Mouse (Mus musculus): ENCODE results near the gene Gm49359.
"Not testable (repeated sequence)": the region's sequence is repeated elsewhere in the genome, so short reads cannot be mapped to it uniquely, and the experiment has no call there.

Gm49359 gene
- long read RNA-seq, experiment 1, transcript Gm49359-201 (4 exons, 2,492 nt), result major isoform, 6 of 11 reads
- long read RNA-seq, experiment 1, partial matches to known transcripts, result 4 of 11 reads
- long read RNA-seq, experiment 1, other reads (novel, unspliced or antisense), result 1 of 11 reads
- long read RNA-seq, experiment 2, partial matches to known transcripts, result 0 of 9 reads
- long read RNA-seq, experiment 2, other reads (novel, unspliced or antisense), result 2 of 9 reads

DNA sequence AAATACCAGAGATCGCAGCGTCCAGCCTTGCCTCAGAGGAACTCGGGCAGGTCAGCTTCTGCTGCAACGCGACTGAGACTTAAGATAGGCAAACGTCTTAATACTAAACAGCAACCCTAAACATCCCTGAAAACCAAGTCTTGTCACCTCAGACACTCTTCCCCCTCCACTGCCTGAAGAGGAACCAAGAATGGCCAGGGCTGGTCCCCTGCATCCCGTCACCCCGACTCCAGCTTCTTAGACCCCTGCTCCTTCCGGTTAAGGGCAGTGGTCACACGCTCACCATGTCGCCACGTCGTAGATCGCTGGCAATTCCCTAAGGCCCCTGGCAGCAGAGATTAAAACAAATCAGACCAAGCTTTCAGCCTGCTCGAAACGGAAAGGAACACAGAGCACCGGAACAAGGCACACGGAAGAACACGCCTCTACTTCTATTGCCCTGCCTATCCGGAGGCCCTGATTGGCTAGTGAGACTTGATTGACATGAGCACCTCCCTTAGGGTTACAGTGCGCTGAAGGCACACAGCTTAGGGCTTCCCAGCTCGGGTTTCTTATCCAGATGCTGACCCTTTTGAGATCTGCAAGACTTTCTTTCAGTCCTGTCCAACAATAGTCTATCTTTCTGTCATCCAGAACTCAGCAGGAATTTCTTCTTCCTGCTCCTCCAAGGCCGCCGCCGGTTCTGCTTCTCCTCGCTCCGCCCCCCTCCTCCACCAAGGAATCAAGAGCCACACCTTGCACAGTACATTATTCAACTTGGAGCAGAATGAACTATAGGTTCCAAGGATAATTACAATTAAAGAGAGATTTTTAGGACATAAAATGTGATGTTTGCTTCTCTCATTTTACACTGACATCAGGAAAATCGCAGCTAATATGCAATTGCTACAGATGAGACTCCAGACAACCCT lies at the start of gene Gm49359:
Gene Gm49359, minus strand, starts transcription at position 409 of the 911 bp plus-strand sequence.
- intact Hi-C loops (cut with DNase I), result loop anchor here (10.0 kb wide), 1 partner anchor 388 kb away; the partner anchor contains the start of gene Fbp2

DNA sequence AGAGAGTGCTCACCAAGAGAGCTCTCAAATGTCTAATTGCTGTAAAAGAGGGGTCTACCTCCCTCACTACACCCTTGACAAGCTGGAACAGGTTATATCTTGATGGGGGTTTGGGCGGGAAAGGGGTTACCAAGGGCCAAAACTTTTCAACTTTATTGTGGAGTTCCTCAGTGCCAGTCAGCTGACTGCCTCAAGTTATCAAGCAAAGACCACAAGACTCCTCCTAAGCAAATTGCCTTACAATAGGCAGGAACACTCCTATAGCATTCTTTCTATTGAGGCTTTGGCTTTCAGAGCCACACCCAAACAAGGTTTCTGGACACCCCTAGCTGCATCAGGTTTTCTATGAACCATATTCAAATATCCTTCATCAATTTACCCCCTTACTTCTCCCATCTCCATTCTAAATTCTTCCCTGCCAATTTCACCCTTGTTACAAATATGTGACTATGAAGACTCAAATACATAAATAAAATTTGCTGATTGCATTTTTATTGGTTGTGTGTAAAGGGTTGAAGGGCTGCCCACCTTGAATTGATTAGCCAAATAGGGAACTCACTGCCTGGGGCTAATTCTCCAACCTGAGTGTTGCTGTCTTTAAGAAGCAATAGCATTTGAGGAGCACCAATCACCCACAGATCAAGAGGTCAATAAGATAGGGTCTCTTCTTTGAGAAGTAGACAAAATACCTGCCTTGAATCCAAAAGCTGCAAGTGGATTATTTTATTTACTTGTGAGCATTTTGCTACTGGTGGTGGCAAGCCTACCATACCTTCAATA lies 44.2 kb upstream of the Gm49359 start:
- intact Hi-C loops (cut with DNase I), result not testable (repeated sequence)

DNA sequence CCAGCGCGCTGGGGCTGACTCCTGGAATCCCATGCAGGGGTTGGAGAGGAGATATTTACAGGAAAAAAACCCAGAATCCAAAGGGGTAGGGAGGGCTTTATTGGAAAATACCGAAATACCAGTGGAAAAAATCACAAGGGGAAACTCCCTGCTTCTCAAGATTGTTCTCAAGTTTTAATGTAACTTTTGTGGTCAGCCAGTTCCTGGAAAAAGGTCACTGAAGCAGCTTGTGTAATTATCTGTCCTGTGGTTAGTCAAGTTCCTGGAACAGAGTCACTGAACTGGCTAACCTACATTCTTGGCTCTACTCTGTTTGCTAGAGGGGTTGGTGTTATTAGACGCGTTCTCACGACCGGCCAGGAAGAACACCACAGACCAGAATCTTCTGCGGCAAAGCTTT lies 6.0 kb upstream of the Gm49359 start:
- intact Hi-C loops (cut with DNase I), result not testable (repeated sequence)

DNA sequence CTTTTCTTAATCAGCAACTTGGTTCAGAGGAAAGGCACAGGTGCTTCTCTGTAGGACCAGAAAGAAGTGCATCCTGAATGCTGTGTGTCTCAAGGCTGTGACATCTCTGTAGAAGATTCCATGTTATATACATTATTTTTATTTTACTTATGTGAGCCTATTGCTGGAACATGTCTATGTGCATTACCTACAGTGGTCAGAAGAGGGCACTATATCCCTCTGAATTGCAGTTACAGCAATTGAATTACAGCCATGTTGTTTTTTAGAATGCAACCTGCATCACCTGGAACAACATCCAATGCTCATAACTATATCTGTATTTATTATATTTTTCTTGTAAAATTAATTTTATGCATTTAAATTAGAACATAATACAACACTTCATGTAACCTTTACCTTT lies 3.3 kb upstream of the Gm49359 start:
- intact Hi-C loops (cut with DNase I), result loop anchor here (10.0 kb wide), 1 partner anchor 385 kb away; the partner anchor contains the start of gene Fbp2

Small RNA genes lying within 50 kb of the gene (microRNA-seq; reads per million reads assigned to microRNA genes)
- gene Gm22256, result 0.23 to 0.37 reads per million in 2 experiments
